Mouse (Mus musculus): ENCODE results near the gene Scube3. TPM values are rescaled to one million over a fixed set of nuclear protein-coding genes. Genes with fewer than 3 reads are reported as not detected.

Scube3 gene
- polyA plus RNA-seq, 1 experiment from 2014 or later, result 10.5 TPM

- Histone ChIP-seq H3K27ac (ENCODE audit: low read depth, low read length) (no peak overlapping the region), H3K4me3 (ENCODE audit: low read depth, low read length) (no peak overlapping the region), H3K36me3 (ENCODE audit: control insufficient read depth, insufficient read depth, low read length) (no peaks in the 10 kb centered on the region), H3K27me3 (ENCODE audit: control insufficient read depth, insufficient read depth, low read length) (no peaks in the 10 kb centered on the region), H3K4me1 (replicated peaks; ENCODE audit: control insufficient read depth, insufficient read depth, low read length) (peaks cover 10% of the 10 kb centered on the region), H3K9me3 (ENCODE audit: control insufficient read depth, low read length) (no peaks in the 10 kb centered on the region), H3K9ac (ENCODE audit: low read length) (no peak overlapping the region; the same call in 1 of the 2 replicates), H3K4me2 (ENCODE audit: low read depth, low read length, severe bottlenecking) (no peak overlapping the region)
- 65% methylated on average over 13 of the region's 13 CpGs for WGBS
- DNase-seq (ENCODE audit: low spot score) (no peak), ATAC-seq (replicated peaks; ENCODE audit: low FRiP score) (no peak)
Observed at GRCm38 (mm10) chr17:28122949-28123348, 19.0 kb upstream of the Scube3 start.

GRCm38 (mm10) chr17:28123627-28124026 is 18.3 kb upstream of the Scube3 start:
- H3K27ac ChIP-seq (ENCODE audit: low read depth, low read length), result no peak overlapping the region
- H3K36me3 ChIP-seq (ENCODE audit: control insufficient read depth, insufficient read depth, low read length), result no peaks in the 10 kb centered on the region
- H3K4me3 ChIP-seq (ENCODE audit: low read depth, low read length), result no peak overlapping the region
- ATAC-seq (replicated peaks; ENCODE audit: low FRiP score), result no peak
- peaks cover 10% of the 10 kb centered on the region for H3K4me1 ChIP-seq (replicated peaks; ENCODE audit: control insufficient read depth, insufficient read depth, low read length)
- 13% methylated on average over 7 of the region's 7 CpGs for WGBS
- H3K27me3 ChIP-seq (ENCODE audit: control insufficient read depth, insufficient read depth, low read length), result no peaks in the 10 kb centered on the region
- no peaks in the 10 kb centered on the region for H3K9me3 ChIP-seq (ENCODE audit: control insufficient read depth, low read length)
- peak overlapping the region; percentile 23 for H3K9ac ChIP-seq (ENCODE audit: low read length)
- no peak overlapping the region for H3K4me2 ChIP-seq (ENCODE audit: low read depth, low read length, severe bottlenecking)
- no peak for DNase-seq (ENCODE audit: low spot score)

GRCm38 (mm10) chr17:28124368-28124767 is 17.6 kb upstream of the Scube3 start:
- 76% methylated on average over 8 of the region's 8 CpGs for WGBS
- Histone ChIP-seq H3K36me3 (ENCODE audit: control insufficient read depth, insufficient read depth, low read length) (no peaks in the 10 kb centered on the region), H3K4me1 (replicated peaks; ENCODE audit: control insufficient read depth, insufficient read depth, low read length) (peaks cover 11% of the 10 kb centered on the region), H3K27ac (ENCODE audit: low read depth, low read length) (no peak overlapping the region), H3K4me3 (ENCODE audit: low read depth, low read length) (no peak overlapping the region), H3K9ac (ENCODE audit: low read length) (no peak overlapping the region), H3K27me3 (ENCODE audit: control insufficient read depth, insufficient read depth, low read length) (no peaks in the 10 kb centered on the region), H3K4me2 (ENCODE audit: low read depth, low read length, severe bottlenecking) (no peak overlapping the region), H3K9me3 (ENCODE audit: control insufficient read depth, low read length) (no peaks in the 10 kb centered on the region)
- ATAC-seq (replicated peaks; ENCODE audit: low FRiP score), result no peak
- DNase-seq (ENCODE audit: low spot score), result no peak

- Histone ChIP-seq H3K4me2 (ENCODE audit: low read depth, low read length, severe bottlenecking) (no peak overlapping the region), H3K9me3 (ENCODE audit: control insufficient read depth, low read length) (no peaks in the 10 kb centered on the region), H3K36me3 (ENCODE audit: control insufficient read depth, insufficient read depth, low read length) (no peaks in the 10 kb centered on the region), H3K4me3 (ENCODE audit: low read depth, low read length) (no peak overlapping the region), H3K27me3 (ENCODE audit: control insufficient read depth, insufficient read depth, low read length) (no peaks in the 10 kb centered on the region), H3K27ac (ENCODE audit: low read depth, low read length) (no peak overlapping the region), H3K4me1 (replicated peaks; ENCODE audit: control insufficient read depth, insufficient read depth, low read length) (peaks cover 7% of the 10 kb centered on the region; the same call in 1 of the 2 replicates), H3K9ac (ENCODE audit: low read length) (no peak overlapping the region)
- no peak for DNase-seq (ENCODE audit: low spot score)
- WGBS, result 83% methylated on average over 5 of the region's 5 CpGs
- ATAC-seq (replicated peaks; ENCODE audit: low FRiP score), result no peak
Observed at GRCm38 (mm10) chr17:28129796-28130195, 12.1 kb upstream of the Scube3 start.

DNA sequence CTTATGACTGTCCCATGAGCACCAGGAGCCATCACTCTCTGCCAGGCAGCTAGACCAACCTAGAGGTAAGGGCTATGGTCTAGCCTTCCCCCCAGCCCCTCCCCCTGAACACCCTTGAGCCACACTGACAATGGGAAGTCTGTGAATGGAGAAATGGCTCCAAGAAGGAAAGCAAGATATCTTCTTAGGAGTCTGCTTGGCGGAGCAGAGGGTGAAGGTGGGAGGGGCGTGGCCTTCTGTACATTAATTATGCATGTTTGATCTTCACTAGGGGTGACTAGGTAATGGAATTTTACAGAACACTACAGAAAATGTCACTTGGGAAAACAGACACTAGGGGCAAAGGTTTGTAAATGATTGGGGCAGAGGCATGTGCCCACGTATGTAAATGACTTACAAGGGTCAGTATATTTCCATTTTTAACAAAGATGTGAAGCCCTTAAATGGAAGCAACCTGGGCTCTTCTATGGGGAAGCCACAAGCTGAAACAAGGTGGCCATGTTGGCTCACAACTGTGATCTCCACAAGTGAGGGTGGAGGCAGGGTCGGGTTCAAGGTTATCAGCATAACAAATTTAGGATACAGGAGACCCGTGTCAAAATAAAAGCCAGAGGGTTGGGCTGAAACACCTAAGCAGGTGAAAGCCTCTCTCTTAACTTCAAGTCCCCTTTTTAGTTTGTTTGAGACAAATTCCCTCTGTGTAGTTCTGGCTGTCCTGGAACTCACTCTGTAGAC is 11.4 kb upstream of the Scube3 start:
- ATAC-seq (replicated peaks; ENCODE audit: low FRiP score) (no peak), DNase-seq (ENCODE audit: low spot score) (no peak)
- WGBS, result 73% methylated on average over 5 of the region's 5 CpGs
- no peak overlapping the region for H3K4me2 ChIP-seq (ENCODE audit: low read depth, low read length, severe bottlenecking)
- H3K9ac ChIP-seq (ENCODE audit: low read length), result no peak overlapping the region
- H3K27me3 ChIP-seq (ENCODE audit: control insufficient read depth, insufficient read depth, low read length), result no peaks in the 10 kb centered on the region
- no peaks in the 10 kb centered on the region for H3K9me3 ChIP-seq (ENCODE audit: control insufficient read depth, low read length)
- no peaks in the 10 kb centered on the region for H3K36me3 ChIP-seq (ENCODE audit: control insufficient read depth, insufficient read depth, low read length)
- H3K4me1 ChIP-seq (replicated peaks; ENCODE audit: control insufficient read depth, insufficient read depth, low read length), result peaks cover 7% of the 10 kb centered on the region; the same call in 1 of the 2 replicates
- no peak overlapping the region for H3K4me3 ChIP-seq (ENCODE audit: low read depth, low read length)
- H3K27ac ChIP-seq (ENCODE audit: low read depth, low read length), result no peak overlapping the region

DNA sequence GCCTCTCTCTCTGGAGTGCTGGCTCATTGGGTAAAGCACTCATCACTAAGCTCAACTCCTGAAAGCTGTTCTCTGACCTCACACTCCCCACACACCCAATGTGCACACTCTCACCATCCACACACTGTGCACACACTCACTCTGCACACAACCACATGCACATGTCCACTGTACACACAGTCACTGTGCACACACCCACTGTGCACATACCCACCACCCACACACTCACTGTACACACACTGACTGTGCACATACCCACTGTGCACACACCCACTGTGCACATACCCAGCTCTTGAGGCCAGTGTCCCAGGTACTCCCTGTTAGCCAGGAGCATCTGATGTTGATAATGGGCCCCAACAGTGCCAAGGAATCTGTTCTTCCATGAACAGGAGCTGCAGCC is 10.8 kb upstream of the Scube3 start:
- no peak for DNase-seq (ENCODE audit: low spot score)
- no peak for ATAC-seq (replicated peaks; ENCODE audit: low FRiP score)
- no peak overlapping the region for H3K27ac ChIP-seq (ENCODE audit: low read depth, low read length)
- H3K36me3 ChIP-seq (ENCODE audit: control insufficient read depth, insufficient read depth, low read length), result no peaks in the 10 kb centered on the region
- H3K27me3 ChIP-seq (ENCODE audit: control insufficient read depth, insufficient read depth, low read length), result no peaks in the 10 kb centered on the region
- H3K4me1 ChIP-seq (replicated peaks; ENCODE audit: control insufficient read depth, insufficient read depth, low read length), result peaks cover 7% of the 10 kb centered on the region; the same call in 1 of the 2 replicates
- no peak overlapping the region for H3K9ac ChIP-seq (ENCODE audit: low read length)
- H3K4me2 ChIP-seq (ENCODE audit: low read depth, low read length, severe bottlenecking), result no peak overlapping the region
- no peaks in the 10 kb centered on the region for H3K9me3 ChIP-seq (ENCODE audit: control insufficient read depth, low read length)
- no peak overlapping the region for H3K4me3 ChIP-seq (ENCODE audit: low read depth, low read length)

- H3K4me3 ChIP-seq (ENCODE audit: low read depth, low read length), result no peak overlapping the region
- peaks cover 7% of the 10 kb centered on the region; the same call in 1 of the 2 replicates for H3K4me1 ChIP-seq (replicated peaks; ENCODE audit: control insufficient read depth, insufficient read depth, low read length)
- H3K4me2 ChIP-seq (ENCODE audit: low read depth, low read length, severe bottlenecking), result no peak overlapping the region
- no peaks in the 10 kb centered on the region for H3K36me3 ChIP-seq (ENCODE audit: control insufficient read depth, insufficient read depth, low read length)
- DNase-seq (ENCODE audit: low spot score) (peak; percentile 89), ATAC-seq (replicated peaks; ENCODE audit: low FRiP score) (no peak)
- no peaks in the 10 kb centered on the region for H3K27me3 ChIP-seq (ENCODE audit: control insufficient read depth, insufficient read depth, low read length)
- WGBS, result 7% methylated on average over 14 of the region's 14 CpGs
- H3K9me3 ChIP-seq (ENCODE audit: control insufficient read depth, low read length), result no peaks in the 10 kb centered on the region
- no peak overlapping the region for H3K27ac ChIP-seq (ENCODE audit: low read depth, low read length)
- H3K9ac ChIP-seq (ENCODE audit: low read length), result no peak overlapping the region
Observed at GRCm38 (mm10) chr17:28133193-28133592, 8.7 kb upstream of the Scube3 start.

DNA sequence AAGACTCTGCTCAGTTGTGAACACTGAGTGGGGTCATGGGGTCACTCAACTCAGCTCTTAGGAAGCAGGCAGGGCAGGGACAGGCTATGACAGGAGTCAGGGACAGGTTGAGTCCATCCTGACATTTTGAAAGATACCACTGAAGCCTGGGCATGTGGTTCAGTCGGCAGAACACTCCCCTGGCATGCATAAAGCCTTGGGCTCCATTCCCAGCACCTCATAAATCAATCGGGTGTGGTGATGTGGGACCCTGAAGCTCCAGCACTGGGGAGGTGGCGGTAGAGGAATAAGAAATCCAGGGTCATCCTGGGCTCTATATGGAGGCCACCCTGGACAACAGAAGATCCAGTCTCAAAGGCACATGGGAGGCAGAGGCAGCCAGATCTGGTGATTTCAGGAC is 6.4 kb upstream of the Scube3 start:
- H3K27me3 ChIP-seq (ENCODE audit: control insufficient read depth, insufficient read depth, low read length), result no peaks in the 10 kb centered on the region
- no peak overlapping the region for H3K9ac ChIP-seq (ENCODE audit: low read length)
- no peak overlapping the region for H3K4me3 ChIP-seq (ENCODE audit: low read depth, low read length)
- no peaks in the 10 kb centered on the region for H3K36me3 ChIP-seq (ENCODE audit: control insufficient read depth, insufficient read depth, low read length)
- ATAC-seq (replicated peaks; ENCODE audit: low FRiP score), result no peak
- peaks cover 10% of the 10 kb centered on the region for H3K4me1 ChIP-seq (replicated peaks; ENCODE audit: control insufficient read depth, insufficient read depth, low read length)
- 76% methylated on average over 3 of the region's 3 CpGs for WGBS
- no peak overlapping the region for H3K27ac ChIP-seq (ENCODE audit: low read depth, low read length)
- DNase-seq (ENCODE audit: low spot score), result no peak
- H3K9me3 ChIP-seq (ENCODE audit: control insufficient read depth, low read length), result no peaks in the 10 kb centered on the region
- H3K4me2 ChIP-seq (ENCODE audit: low read depth, low read length, severe bottlenecking), result no peak overlapping the region

- no peak overlapping the region for H3K4me2 ChIP-seq (ENCODE audit: low read depth, low read length, severe bottlenecking)
- H3K27me3 ChIP-seq (ENCODE audit: control insufficient read depth, insufficient read depth, low read length), result no peaks in the 10 kb centered on the region
- DNase-seq (ENCODE audit: low spot score), result no peak
- no peaks in the 10 kb centered on the region for H3K36me3 ChIP-seq (ENCODE audit: control insufficient read depth, insufficient read depth, low read length)
- H3K4me1 ChIP-seq (replicated peaks; ENCODE audit: control insufficient read depth, insufficient read depth, low read length), result peaks cover 16% of the 10 kb centered on the region
- H3K27ac ChIP-seq (ENCODE audit: low read depth, low read length), result no peak overlapping the region
- H3K9me3 ChIP-seq (ENCODE audit: control insufficient read depth, low read length), result no peaks in the 10 kb centered on the region
- H3K9ac ChIP-seq (ENCODE audit: low read length), result peak overlapping the region; percentile 5; the same call in 1 of the 2 replicates
- H3K4me3 ChIP-seq (ENCODE audit: low read depth, low read length), result no peak overlapping the region
- 65% methylated on average over 5 of the region's 5 CpGs for WGBS
- ATAC-seq (replicated peaks; ENCODE audit: low FRiP score), result no peak
Observed at GRCm38 (mm10) chr17:28136266-28136665, 5.7 kb upstream of the Scube3 start.

Measured in forebrain, embryonic 11.5 days (tissue).